Mouse (Mus musculus) CH12.LX (cell line): ENCODE data around the gene Mcf2l.

Experiments
- CHD2 ChIP-seq: IDR thresholded peaks from 2 replicates; pipeline ENCODE4 v1.6.1; 2011; ENCODE audit warnings: low read length, improper control_type of control experiment
- GABPA ChIP-seq: IDR thresholded peaks from 2 replicates; pipeline ENCODE4 v1.6.1; 2012; ENCODE audit warnings: low read depth, low read length, improper control_type of control experiment, inconsistent platforms; ENCODE audit not compliant: insufficient replicate concordance
- ZNF384 ChIP-seq: IDR thresholded peaks from 2 replicates; pipeline ENCODE4 v1.6.1; 2012; ENCODE audit warnings: low read depth, low read length, improper control_type of control experiment, inconsistent platforms

DNA sequence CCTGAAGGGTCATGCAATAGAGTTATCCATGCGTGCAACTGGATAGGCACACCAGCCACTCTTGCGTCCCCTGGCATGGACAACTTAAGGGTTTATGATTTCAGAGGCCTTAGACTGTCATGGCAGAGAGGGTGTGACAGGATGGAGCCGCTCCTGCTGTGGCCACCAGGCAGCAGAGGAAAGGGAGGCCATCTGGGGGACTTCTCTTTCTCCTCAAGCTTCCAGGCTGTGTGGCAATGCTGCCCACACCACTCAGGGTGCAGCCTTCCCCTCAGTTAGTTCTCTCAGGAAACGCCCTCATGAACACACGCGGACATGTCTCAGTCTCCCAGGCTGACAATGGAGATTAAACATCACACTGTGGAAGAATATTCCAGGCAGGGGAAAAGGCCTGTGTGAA is 165.4 kb downstream of the Mcf2l start:
- no peak for TF ChIP-seq ZNF384
- TF ChIP-seq CHD2, result no peak
- TF ChIP-seq GABPA, result no peak
